Mouse (Mus musculus): ENCODE results near the gene Timm17a.

DNA sequence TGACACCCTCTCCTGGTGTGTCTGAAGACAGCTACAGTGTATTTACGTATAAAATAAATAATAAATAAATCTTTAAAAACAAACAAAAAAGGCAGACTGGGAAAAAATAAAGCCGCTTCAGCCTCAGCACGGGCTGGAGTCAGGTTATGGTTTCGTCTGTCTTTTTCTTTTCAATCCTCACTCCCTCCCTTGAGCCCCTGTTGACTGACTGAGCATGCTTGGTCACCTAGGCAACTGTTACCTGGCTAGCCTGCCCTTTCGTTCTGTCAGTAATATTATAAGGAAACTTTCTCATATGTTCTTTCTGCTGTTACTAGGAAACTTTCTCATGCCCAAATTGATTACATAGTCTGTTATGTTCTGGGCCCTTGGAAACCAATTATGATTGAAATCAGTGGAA lies 22.7 kb downstream of the Timm17a start:
- TF ChIP-seq GATA1 (IDR thresholded peaks at IDR 0.05; ENCODE audit: borderline replicate concordance, low read length), result no peak
- TF ChIP-seq FLI1 (IDR thresholded peaks at IDR 0.05; ENCODE audit: low read length), result no peak
